Mouse (Mus musculus) G1E (cell line): ENCODE results near the gene Kcnq2.

ENCODE experiments used
- CTCF ChIP-seq: IDR thresholded peaks from 2 replicates; pipeline ENCODE4 v1.5.1; 2012; ENCODE audit warnings: low read depth, low read length, inconsistent platforms, mixed read lengths
- GATA1 ChIP-seq: IDR thresholded peaks from 2 replicates; pipeline ENCODE4 v1.6.1; 2012; ENCODE audit warnings: borderline replicate concordance, low read length, inconsistent platforms, mixed read lengths
- TAL1 ChIP-seq: conservative IDR thresholded peaks from 2 replicates; pipeline ENCODE4 v1.6.1; 2012; ENCODE audit warnings: low read depth, low read length, inconsistent platforms, mixed read lengths

GRCm38 (mm10) chr2:181155801-181156200 is 20.7 kb upstream of the Kcnq2 start:
- TF ChIP-seq CTCF (no peak), TAL1 (no peak), GATA1 (no peak)
